Mouse (Mus musculus) Patski (cell line): Measurements from ENCODE around the gene Pnp. TPM values are rescaled to one million over a fixed set of nuclear protein-coding genes. Genes with fewer than 3 reads are reported as not detected.
"Not testable (repeated sequence)": the region's sequence is repeated elsewhere in the genome, so short reads cannot be mapped to it uniquely, and the experiment has no call there.

Source experiments
- ATAC-seq: fragments of 100-300 bp; one replicate; pipeline ENCODE4 v1.8.0; 2021
- CTCF ChIA-PET: fragments of 350-600 bp; sonication (Branson Sonifier 250); formaldehyde crosslinking; loops from one replicate; lab custom pipeline; 2022; ENCODE audit warnings: inconsistent platforms; lab: Charles Lee
- POLR2A ChIA-PET: fragments of 350-600 bp; sonication (Branson Sonifier 250); formaldehyde crosslinking; loops from one replicate; lab custom pipeline; 2022; ENCODE audit warnings: antibody characterized with exemption, inconsistent platforms; lab: Charles Lee
- DNase-seq: peaks from one replicate; pipeline ENCODE4 v3.0.0-alpha.2; 2011; ENCODE audit warnings: low read depth, low spot score
- H3K27me3 ChIP-seq: fragments of 371-371 bp; one replicate; pipeline ENCODE4 v1.5.1; 2021
- CTCF ChIP-seq: fragments of 100-300 bp; IDR thresholded peaks from one replicate; pipeline ENCODE4 v1.5.1; 2021
- in situ Hi-C: fragments of 300-500 bp; cut with MboI; formaldehyde crosslinking; loops from 3 replicates; pipeline ENCODE4 v1.11.1; 2018; ENCODE audit warnings: low pct_unique_long_range_greater_than_20kb, mixed read lengths
- polyA plus RNA-seq: library from polyadenylated mRNA; unstranded; gene quantifications from one replicate; pipeline ENCODE4 v1.2.3, GENCODE M21; 2021

The Pnp gene
- polyA plus RNA-seq, 1 experiment from 2014 or later, result 53.3 TPM

DNA sequence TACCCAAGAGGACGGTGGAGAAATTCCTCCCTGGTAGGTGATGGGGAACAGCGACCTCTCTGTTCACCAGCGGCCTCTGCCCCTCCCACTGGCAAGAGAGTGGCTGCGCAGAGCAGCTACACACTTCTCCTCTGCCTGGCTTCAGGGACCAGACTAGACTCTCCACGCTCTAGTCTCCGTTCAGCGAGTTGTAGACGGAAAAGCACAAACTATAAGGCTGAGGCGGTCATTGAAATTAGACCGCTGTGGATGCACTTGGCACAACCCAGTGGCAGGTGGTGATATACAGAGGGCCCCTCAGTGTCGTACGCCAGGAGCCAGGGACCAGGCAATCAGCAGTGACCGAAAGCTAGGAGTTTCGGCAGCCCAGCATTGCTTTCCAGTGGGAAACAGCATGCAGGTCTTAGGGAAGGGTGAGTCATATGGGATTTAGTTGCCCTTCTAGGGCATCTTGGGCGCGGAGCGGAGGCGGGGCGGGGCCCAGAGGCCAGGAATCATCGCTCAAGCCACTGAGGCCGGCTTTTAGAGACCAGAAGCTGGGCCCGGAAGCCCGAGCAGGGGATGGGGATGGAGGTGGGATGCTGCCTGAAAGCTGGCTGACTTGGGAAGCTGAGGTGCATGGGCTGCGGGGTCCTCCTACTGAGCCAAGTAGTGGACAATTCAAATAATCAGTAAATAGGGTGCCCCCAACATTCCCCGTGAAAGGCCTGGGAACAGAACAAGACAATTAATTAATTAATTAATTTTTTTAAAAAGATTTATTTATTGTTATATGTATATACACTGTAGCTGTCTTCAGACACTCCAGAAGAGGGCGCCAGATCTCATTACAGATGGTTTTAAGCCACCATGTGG is 26.7 kb upstream of the Pnp start:
- H3K27me3 ChIP-seq, result no peaks in the 10 kb centered on the region
- ATAC-seq (no peak), DNase-seq (no peak)
- ChIA-PET CTCF (no interaction called here), POLR2A (no interaction called here)
- TF ChIP-seq CTCF, result no peak
- in situ Hi-C loops, result no loop called here

DNA sequence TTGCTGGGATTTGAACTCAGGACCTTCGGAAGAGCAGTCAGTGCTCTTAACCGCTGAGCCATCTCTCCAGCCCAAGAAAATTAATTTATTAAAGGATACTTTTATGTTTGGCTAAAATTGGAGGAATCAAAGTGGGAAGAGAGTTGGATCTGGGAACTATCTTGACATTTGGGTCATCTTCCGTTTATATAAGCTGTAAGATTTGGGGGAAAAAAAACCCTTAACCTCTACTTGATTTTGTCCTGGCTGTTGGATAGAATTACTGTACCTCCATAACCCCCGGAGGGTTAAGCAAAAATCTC is 26.1 kb upstream of the Pnp start:
- DNase-seq (no peak), ATAC-seq (no peak)
- in situ Hi-C loops, result no loop called here
- no peak for TF ChIP-seq CTCF
- H3K27me3 ChIP-seq, result no peaks in the 10 kb centered on the region
- ChIA-PET POLR2A (no interaction called here), CTCF (no interaction called here)

DNA sequence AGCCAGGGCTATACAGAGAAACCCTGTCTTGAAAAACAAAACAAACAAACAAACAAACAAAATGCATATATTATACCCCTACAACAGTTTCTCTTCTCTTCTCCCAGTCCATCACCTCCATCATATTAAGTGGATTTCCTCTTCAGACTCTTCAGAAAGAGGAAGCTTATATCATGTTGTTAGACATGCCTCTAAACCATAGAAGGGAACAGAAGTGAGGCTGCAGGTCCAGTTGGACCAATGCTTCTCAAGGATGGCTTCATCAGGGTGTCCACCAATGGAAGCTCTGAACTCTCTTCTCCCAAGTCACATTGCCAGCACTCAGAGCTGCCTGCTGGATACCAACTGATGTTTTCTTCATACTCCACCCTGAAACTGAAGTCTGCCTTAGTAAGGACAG is 25.6 kb upstream of the Pnp start:
- POLR2A ChIA-PET, DNase-seq, ATAC-seq, CTCF ChIA-PET, in situ Hi-C loops, H3K27me3 ChIP-seq: not testable (repeated sequence)

DNA sequence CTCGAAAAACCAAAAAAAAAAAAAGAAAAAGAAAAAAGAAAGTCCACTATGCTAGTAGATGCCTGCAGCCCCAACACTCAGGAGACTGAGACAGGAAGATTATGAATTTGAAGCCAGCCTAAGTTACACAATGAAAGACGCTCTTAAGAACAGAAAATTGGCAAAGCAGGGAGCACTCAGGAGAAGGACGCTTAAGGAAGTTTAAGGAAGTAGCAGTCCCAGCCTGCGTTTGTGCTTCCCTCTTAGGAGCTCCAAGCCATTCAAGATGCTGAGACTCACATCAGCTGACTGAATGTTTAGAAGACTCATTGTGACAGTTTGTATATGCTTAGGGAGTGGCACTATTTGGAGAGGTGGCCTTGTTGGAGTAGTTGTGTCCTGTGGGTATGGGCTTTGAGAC is 22.8 kb upstream of the Pnp start:
- no peaks in the 10 kb centered on the region for H3K27me3 ChIP-seq
- CTCF ChIA-PET, result no interaction called here
- in situ Hi-C loops, result no loop called here
- DNase-seq (no peak), ATAC-seq (no peak)
- POLR2A ChIA-PET, result no interaction called here
- no peak for TF ChIP-seq CTCF

DNA sequence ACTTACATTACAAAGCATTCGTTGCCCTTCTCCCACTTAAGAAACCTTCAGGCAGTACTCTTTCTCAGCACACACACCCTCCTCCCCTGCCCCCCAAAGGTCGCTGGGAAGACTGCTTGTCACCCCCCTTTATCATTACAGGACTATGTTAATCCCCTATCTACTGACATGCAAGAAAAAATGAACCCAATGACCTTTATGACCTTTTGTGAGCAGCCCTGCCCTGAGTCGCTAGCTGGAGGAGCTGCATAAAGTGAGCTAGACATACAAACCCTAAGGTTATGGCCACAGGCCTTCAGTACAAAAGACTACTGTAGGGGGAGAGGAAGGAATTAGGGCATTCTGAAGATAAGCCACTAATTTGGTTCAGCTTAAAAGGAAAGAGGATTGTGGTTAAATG is 19.5 kb upstream of the Pnp start:
- no peaks in the 10 kb centered on the region for H3K27me3 ChIP-seq
- ATAC-seq, result no peak
- no peak for TF ChIP-seq CTCF
- DNase-seq, result no peak
- ChIA-PET CTCF (interaction anchor here (1.1 kb wide), 1 partner anchor 27 kb away, joined by 3 read pairs; no protein-coding TSS in a partner anchor), POLR2A (no interaction called here)
- in situ Hi-C loops, result no loop called here

DNA sequence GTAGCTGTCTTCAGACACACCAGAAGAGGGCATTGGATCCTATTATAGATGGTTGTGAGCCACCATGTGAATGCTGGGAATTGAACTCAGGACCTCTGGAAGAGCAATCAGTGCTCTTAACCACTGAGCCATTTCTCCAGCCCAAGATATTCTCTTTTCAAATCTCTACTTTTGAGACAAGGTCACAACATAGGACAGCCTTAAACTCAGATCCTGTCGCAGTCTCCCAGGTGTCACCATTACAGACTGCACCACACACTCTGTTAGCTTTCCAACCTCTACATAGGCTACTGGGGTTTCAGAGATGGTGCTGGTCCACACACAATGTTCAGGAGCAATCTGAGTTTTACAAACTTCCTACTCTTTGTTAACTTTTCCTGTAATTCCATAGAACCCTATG is 7.4 kb upstream of the Pnp start:
- ChIA-PET POLR2A (interaction anchor here (0.6 kb wide), 1 partner anchor 46 kb away, joined by 3 read pairs; no protein-coding TSS in a partner anchor), CTCF (interaction anchor here (1.2 kb wide), 1 partner anchor 39 kb away, joined by 3 read pairs; no protein-coding TSS in a partner anchor)
- H3K27me3 ChIP-seq, ATAC-seq, in situ Hi-C loops, DNase-seq: not testable (repeated sequence)

DNA sequence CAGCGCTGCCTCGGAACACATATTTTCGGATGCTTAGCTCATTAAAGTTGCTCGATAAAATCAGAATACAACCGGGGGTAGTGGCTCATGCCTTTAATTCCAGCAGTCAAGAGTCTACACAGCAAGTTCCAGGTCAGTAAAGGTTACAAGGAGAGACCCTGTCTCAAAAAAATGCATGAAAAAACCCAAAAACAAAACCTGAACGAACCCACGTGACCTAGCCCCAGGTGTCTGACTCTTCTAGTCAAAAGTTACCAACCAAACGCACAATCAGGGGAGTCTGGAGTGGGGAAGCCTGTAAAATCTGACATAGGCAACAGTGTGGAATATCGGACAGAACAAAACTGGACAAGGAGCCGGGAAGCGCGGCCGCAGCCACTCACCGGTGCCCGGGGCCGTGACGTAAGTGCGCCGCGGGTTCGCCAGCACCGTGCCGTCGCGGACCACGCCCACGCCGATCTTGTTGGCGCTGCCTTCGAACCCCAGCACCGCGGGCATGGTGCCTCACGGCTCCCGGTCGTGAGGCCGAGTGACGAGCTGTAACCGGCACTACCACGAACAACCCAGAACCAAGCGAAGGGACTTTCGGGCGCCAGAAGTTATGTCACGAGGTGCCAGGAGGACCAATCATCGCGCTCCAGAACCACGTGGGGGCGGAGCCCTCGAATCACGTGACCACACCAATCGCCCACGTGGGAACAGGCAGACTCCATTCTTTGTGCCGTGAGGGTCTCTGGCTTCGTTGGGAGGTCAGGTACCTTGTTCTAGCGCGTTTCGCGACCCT is 6.4 kb upstream of the Pnp start, which contains the start of the genes Osgep and Apex1:
Gene Osgep (minus strand): TSS at position 613 of the 784 bp plus-strand sequence.
Gene Apex1 (plus strand): TSS at position 688 of the 784 bp plus-strand sequence.
- ChIA-PET POLR2A (interaction anchor here (0.6 to 0.9 kb wide), 3 partner anchors 14 to 960 kb away, joined by 4 to 5 read pairs (median 4); no protein-coding TSS in a partner anchor), CTCF (interaction anchor here (1.2 kb wide), 1 partner anchor 28 kb away, joined by 3 read pairs; no protein-coding TSS in a partner anchor)
- peak; percentile 70 for DNase-seq
- H3K27me3 ChIP-seq, result no peaks in the 10 kb centered on the region
- in situ Hi-C loops, result no loop called here
- peak; percentile 88 for ATAC-seq
- TF ChIP-seq CTCF, result no peak

DNA sequence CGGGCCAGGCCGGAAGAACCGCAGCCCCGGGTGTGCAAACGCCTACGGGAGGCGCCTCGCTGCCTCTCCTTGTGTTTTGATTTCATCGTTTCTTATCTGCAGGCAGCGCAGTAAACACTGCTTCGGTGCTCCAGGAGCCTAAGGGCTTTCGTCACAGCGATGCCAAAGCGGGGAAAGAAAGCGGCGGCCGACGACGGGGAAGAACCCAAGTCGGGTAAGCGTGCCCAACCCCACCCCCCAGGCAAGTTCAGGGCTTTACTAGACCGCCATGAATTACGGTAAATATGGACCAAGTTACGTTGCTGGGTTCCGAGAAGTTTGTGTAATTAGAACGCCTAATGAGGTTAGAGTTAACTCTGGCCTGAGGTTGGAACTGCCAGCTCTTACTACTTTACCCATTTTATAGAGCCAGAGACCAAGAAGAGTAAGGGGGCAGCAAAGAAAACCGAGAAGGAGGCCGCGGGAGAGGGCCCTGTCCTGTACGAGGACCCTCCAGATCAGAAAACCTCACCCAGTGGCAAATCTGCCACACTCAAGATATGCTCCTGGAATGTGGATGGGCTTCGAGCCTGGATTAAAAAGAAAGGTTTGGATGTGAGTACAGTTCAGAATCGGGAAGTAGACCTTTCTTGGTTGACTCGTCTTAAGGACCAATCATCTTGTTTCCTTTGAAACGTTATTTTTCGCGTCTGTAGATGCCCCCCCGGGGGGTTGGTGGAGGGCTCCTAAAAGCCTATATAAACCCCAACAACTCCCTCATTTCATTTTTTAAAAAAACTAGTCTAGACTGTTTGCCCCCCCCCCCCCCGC is 5.6 kb upstream of the Pnp start:
- H3K27me3 ChIP-seq, result no peaks in the 10 kb centered on the region
- no peak for TF ChIP-seq CTCF
- in situ Hi-C loops, result no loop called here
- ChIA-PET POLR2A (no interaction called here), CTCF (no interaction called here)
- DNase-seq, result no peak
- peak; percentile 19 for ATAC-seq

DNA sequence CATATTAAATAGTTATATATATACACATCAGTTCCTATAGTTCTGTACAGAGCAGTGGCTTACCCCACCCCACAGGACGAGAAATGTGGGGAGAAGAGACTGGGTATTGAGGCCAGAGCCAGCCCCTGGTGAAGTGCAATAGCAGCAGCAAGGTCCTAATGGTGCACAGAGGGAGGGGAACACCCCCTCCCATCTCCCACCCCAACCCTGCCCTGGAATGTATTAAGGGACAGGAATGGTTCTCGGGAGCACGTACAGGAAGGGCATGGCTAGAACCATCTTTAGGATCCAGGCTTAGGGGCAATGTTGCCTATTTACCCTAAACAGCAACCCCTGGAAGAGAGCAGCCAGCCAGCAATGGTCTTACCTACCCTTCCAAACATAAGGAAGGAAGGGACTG is 3.5 kb upstream of the Pnp start:
- no peaks in the 10 kb centered on the region for H3K27me3 ChIP-seq
- no peak for TF ChIP-seq CTCF
- POLR2A ChIA-PET, result no interaction called here
- CTCF ChIA-PET, result no interaction called here
- in situ Hi-C loops, result no loop called here
- DNase-seq (no peak), ATAC-seq (no peak)

DNA sequence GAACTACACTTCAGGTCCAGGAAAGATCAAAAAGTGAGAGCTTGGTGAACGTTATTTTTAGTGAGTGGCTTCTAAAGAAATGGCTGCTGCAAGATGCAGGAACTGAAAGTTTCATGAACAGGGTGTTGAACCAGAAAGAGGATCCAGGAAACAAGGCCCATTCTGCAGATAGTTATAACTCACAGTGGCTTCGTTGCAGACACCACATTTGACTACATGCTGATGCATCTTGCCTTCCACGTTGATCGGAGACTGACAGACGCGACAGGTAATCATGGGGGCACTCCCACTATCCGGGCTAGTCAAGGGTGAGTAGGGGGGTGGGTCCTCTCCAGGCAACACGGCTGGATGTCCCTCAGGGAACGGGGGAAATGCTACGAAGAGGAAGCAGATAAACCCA is 931 bp upstream of the Pnp start:
- TF ChIP-seq CTCF, result no peak
- DNase-seq, result no peak
- CTCF ChIA-PET, result no interaction called here
- ATAC-seq, result no peak
- POLR2A ChIA-PET, result interaction anchor here (1.6 kb wide), 1 partner anchor 34 kb away, joined by 4 read pairs; no protein-coding TSS in a partner anchor
- in situ Hi-C loops, result loop anchor here (5.0 kb wide), 3 partner anchors 47 to 132 kb away; no protein-coding TSS in a partner anchor
- H3K27me3 ChIP-seq, result no peaks in the 10 kb centered on the region
